Mouse (Mus musculus): Measurements from ENCODE around the gene Nfatc4. TPM values are rescaled to one million over a fixed set of nuclear protein-coding genes. Genes with fewer than 3 reads are reported as not detected.

The Nfatc4 gene
- total RNA-seq, 2 experiments from 2014 or later = 23.5 to 28.2 TPM

GRCm38 (mm10) chr14:55853621-55854285 lies 30.8 kb downstream of the Nfatc4 start, which contains the start of gene Nynrin:
TSS of gene Nynrin (plus strand) at chr14:55854010.
- DNase-seq = peak; percentile 80

- DNase-seq = no peak
Observed at GRCm38 (mm10) chr14:55854406-55855100, 31.6 kb downstream of the Nfatc4 start.

GRCm38 (mm10) chr14:55855101-55855561 lies 32.2 kb downstream of the Nfatc4 start:
- peak; percentile 50 for DNase-seq

GRCm38 (mm10) chr14:55857588-55857987 lies 34.6 kb downstream of the Nfatc4 start:
- no peak for DNase-seq

- DNase-seq = no peak
Observed at GRCm38 (mm10) chr14:55862186-55862585, 39.2 kb downstream of the Nfatc4 start.

- no peak for DNase-seq
Observed at GRCm38 (mm10) chr14:55862970-55863369, 40.0 kb downstream of the Nfatc4 start.

GRCm38 (mm10) chr14:55863773-55864172 lies 40.8 kb downstream of the Nfatc4 start:
- peak; percentile 87 for DNase-seq

GRCm38 (mm10) chr14:55866962-55867361 lies 44.0 kb downstream of the Nfatc4 start:
- DNase-seq = peak; percentile 78

- no peak for DNase-seq
Observed at GRCm38 (mm10) chr14:55868230-55869026, 45.5 kb downstream of the Nfatc4 start.

GRCm38 (mm10) chr14:55869538-55869937 lies 46.6 kb downstream of the Nfatc4 start:
- DNase-seq = no peak

GRCm38 (mm10) chr14:55872039-55872438 lies 49.1 kb downstream of the Nfatc4 start:
- DNase-seq = no peak

GRCm38 (mm10) chr14:55872551-55872950 lies 49.6 kb downstream of the Nfatc4 start:
- no peak for DNase-seq

GRCm38 (mm10) chr14:55873242-55873713 lies 50.3 kb downstream of the Nfatc4 start:
- DNase-seq = no peak

- peak; percentile 88 for DNase-seq
Observed at GRCm38 (mm10) chr14:55873714-55874683, 51.1 kb downstream of the Nfatc4 start.

- DNase-seq = no peak
Observed at GRCm38 (mm10) chr14:55877469-55878315, 54.7 kb downstream of the Nfatc4 start.

GRCm38 (mm10) chr14:55878316-55878940 lies 55.5 kb downstream of the Nfatc4 start:
- no peak for DNase-seq

GRCm38 (mm10) chr14:55879623-55880022 lies 56.7 kb downstream of the Nfatc4 start:
- peak; percentile 88 for DNase-seq

- no peak for DNase-seq
Observed at GRCm38 (mm10) chr14:55880982-55881381, 58.0 kb downstream of the Nfatc4 start.

GRCm38 (mm10) chr14:55882171-55882641 lies 59.3 kb downstream of the Nfatc4 start:
- no peak for DNase-seq

Data from adrenal gland, postnatal 10 days (tissue).